Mouse (Mus musculus) layer of hippocampus, adult 8-10 months (tissue): ENCODE measurements around the gene Prex1. TPM values are rescaled to one million over a fixed set of nuclear protein-coding genes. Genes with fewer than 3 reads are reported as not detected.

ENCODE experiments used
- DNase-seq, 2 experiments: peaks; one replicate each; pipeline ENCODE4 v3.0.0; 2022; ENCODE audit warnings: low spot score in 2 of 2
- total RNA-seq, 4 experiments: library from RNA; stranded (reverse); gene quantifications; 2 replicates each; pipeline ENCODE4 v1.2.4; 2022

The Prex1 gene
- total RNA-seq, 4 experiments from 2014 or later: 67.2 to 81.3 (median 74.2) TPM

GRCm38 (mm10) chr2:166521461-166521860 lies 192.2 kb downstream of the Prex1 start:
- DNase-seq: no peak

- DNase-seq: no peak
Measured at GRCm38 (mm10) chr2:166520536-166520935, 193.1 kb downstream of the Prex1 start.

GRCm38 (mm10) chr2:166517392-166518174 lies 196.0 kb downstream of the Prex1 start:
- DNase-seq: peak; percentile 54 to 55

GRCm38 (mm10) chr2:166516818-166517353 lies 196.7 kb downstream of the Prex1 start:
- no peak for DNase-seq

Other genes starting within 250 kb of the Prex1 start
- gene Trp53rkb, start 78.7 kb upstream of the Prex1 start, total RNA-seq: 1 to 10 TPM; 4.9 to 7.6 (median 6.4) TPM
- gene Arfgef2, start 91.8 kb upstream of the Prex1 start, total RNA-seq: 10 to 100 TPM; 53.3 to 68.8 (median 61.6) TPM
- 10 to 100 TPM; 47.6 to 63.6 (median 54.7) TPM for gene Cse1l, start 192.2 kb upstream of the Prex1 start, total RNA-seq